Mouse (Mus musculus) cerebellum, adult 2 months (tissue): ENCODE data around the gene 1700029P11Rik.

Experiments used
- CTCF ChIP-seq: fragments of 200-500 bp; IDR thresholded peaks from 2 replicates; pipeline ENCODE4 v1.5.1; 2011; ENCODE audit warnings: low read depth, mild to moderate bottlenecking, control low read depth, low read length, moderate library complexity, borderline replicate concordance; ENCODE audit not compliant: insufficient read depth
- POLR2A ChIP-seq: fragments of 200-500 bp; IDR thresholded peaks from 2 replicates; pipeline ENCODE4 v1.6.1; 2011; ENCODE audit warnings: low read length, control low read depth, borderline replicate concordance; ENCODE audit not compliant: insufficient read depth

DNA sequence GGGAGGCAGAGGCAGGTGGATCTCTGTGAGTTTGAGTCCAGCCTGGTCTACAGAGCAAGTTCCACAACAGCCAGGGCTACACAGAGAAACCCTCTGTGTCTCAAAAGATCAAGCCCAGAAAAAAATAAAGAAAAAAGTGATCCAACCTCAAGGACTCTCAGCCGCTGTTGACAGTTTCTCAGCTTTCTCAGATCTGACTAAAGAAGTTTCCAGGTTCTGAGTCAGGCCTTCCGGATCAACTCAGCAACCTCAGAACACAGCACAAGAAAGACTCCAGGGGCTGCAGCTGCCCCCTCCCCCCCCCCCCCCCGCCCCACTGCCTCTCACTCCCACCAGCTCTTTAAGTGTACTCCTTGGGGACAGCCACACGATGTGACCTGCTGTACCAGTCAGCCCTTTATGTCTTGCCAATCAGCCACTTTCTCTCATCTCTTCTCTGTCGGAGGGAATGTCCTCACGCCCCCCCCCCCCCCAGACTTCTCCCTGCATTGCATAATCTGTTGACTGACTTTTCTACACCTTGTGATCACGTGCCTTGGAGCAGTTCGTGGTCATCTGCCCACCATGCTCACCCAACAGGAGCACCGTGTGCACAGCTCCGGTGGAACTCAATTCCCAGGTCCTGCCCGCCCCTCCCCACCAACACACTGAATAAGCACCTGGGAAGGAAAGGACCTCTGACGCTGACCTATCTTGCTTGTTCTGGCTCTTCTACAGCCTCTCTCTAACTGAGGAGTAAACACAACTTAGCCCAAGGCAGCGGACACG is 14.1 kb upstream of the 1700029P11Rik start:
- TF ChIP-seq CTCF = no peak
- no peak for TF ChIP-seq POLR2A
